Mouse (Mus musculus): ENCODE measurements around the gene Gpbp1. TPM values are rescaled to one million over a fixed set of nuclear protein-coding genes. Genes with fewer than 3 reads are reported as not detected.

The Gpbp1 gene
- polyA plus RNA-seq, 1 experiment from 2014 or later = 35.2 TPM

DNA sequence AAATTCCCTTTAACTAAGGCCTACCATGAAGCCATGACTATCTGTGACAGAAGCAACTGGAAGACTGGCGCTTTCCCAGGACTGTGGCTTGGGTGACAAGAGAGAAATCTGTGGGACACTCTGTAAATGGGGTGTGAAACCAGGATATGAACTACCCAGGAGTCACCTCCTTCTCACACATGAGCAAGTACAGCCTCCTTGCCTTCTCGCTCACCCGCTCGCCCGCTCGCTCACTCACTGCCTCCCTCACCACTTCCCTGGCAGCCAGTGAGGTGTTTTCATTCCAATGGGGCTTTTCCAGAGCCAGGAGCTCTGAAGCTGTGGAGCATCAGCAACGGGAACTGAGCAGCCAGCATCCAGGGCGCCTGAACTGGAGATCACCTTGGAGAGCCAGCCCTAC, 95.6 kb downstream of the Gpbp1 start:
- 68% methylated on average over 8 of the region's 8 CpGs for WGBS (ENCODE audit: insufficient replicate concordance)
- Histone ChIP-seq H3K9ac (ENCODE audit: low read depth, low read length) (no peak overlapping the region), H3K27me3 (ENCODE audit: control insufficient read depth, insufficient read depth, low read depth, low read length) (no peaks in the 10 kb centered on the region), H3K36me3 (ENCODE audit: control insufficient read depth, insufficient read depth) (no peaks in the 10 kb centered on the region), H3K27ac (ENCODE audit: low read length) (no peak overlapping the region), H3K4me3 (ENCODE audit: low read depth, low read length) (no peak overlapping the region), H3K4me2 (ENCODE audit: low read depth, low read length) (no peak overlapping the region), H3K4me1 (ENCODE audit: control insufficient read depth, low read depth, low read length) (no peaks in the 10 kb centered on the region; the same call in 1 of the 2 replicates), H3K9me3 (replicated peaks; ENCODE audit: control insufficient read depth, low read length) (no peaks in the 10 kb centered on the region)
- no peak for ATAC-seq (ENCODE audit: low read depth)

DNA sequence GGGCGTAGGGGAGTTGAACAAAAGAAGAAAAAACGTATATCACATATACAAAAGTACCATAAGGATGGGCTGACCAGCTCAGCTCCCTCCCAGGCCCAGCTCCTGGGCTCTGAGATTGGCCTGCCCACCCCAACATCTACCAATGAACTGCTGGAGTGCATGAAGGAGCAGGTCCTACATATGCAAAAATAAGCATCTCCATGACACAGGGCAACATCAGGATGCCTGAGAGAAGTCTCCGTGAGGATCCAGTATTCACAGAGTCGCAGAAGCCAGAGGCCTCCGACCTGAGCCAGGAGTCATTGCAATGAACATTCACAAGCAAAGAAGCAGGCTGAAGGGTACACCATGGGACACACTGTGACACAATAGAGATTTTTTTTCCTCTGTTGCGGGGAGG, 96.5 kb downstream of the Gpbp1 start:
- Histone ChIP-seq H3K4me1 (ENCODE audit: control insufficient read depth, low read depth, low read length) (no peaks in the 10 kb centered on the region; the same call in 1 of the 2 replicates), H3K27ac (ENCODE audit: low read length) (no peak overlapping the region), H3K9me3 (replicated peaks; ENCODE audit: control insufficient read depth, low read length) (no peaks in the 10 kb centered on the region), H3K4me2 (ENCODE audit: low read depth, low read length) (no peak overlapping the region), H3K27me3 (ENCODE audit: control insufficient read depth, insufficient read depth, low read depth, low read length) (no peaks in the 10 kb centered on the region), H3K9ac (ENCODE audit: low read depth, low read length) (no peak overlapping the region), H3K36me3 (ENCODE audit: control insufficient read depth, insufficient read depth) (no peaks in the 10 kb centered on the region), H3K4me3 (ENCODE audit: low read depth, low read length) (no peak overlapping the region)
- ATAC-seq (ENCODE audit: low read depth) = no peak
- WGBS (ENCODE audit: insufficient replicate concordance) = 69% methylated on average over 6 of the region's 6 CpGs

DNA sequence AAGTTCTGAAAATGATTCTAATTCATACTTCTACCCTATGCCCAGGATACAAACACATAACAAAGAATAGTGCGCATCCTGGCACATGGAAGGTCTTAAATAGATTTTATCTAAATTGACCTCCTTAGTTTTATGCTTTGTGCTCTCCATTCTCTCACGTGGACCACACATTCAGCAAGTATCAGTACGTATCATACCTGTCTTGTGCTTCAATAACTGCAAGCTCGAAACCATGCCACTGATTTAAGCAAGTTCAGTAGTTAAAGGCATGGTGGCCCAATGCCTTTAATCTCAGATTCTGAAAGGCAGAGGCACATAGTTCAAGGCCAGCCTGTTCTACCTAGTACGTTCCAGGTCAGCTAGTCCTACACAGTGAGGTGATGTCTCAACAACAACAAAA, 98.5 kb downstream of the Gpbp1 start:
- ATAC-seq (ENCODE audit: low read depth) = no peak
- H3K4me1 ChIP-seq (ENCODE audit: control insufficient read depth, low read depth, low read length) = no peaks in the 10 kb centered on the region
- H3K9ac ChIP-seq (ENCODE audit: low read depth, low read length) = no peak overlapping the region
- no peaks in the 10 kb centered on the region for H3K27me3 ChIP-seq (ENCODE audit: control insufficient read depth, insufficient read depth, low read depth, low read length)
- H3K9me3 ChIP-seq (replicated peaks; ENCODE audit: control insufficient read depth, low read length) = no peaks in the 10 kb centered on the region
- 67% methylated on average over 5 of the region's 5 CpGs for WGBS (ENCODE audit: insufficient replicate concordance)
- no peak overlapping the region for H3K4me2 ChIP-seq (ENCODE audit: low read depth, low read length)
- H3K36me3 ChIP-seq (ENCODE audit: control insufficient read depth, insufficient read depth) = no peaks in the 10 kb centered on the region
- H3K27ac ChIP-seq (ENCODE audit: low read length) = no peak overlapping the region
- no peak overlapping the region for H3K4me3 ChIP-seq (ENCODE audit: low read depth, low read length)

DNA sequence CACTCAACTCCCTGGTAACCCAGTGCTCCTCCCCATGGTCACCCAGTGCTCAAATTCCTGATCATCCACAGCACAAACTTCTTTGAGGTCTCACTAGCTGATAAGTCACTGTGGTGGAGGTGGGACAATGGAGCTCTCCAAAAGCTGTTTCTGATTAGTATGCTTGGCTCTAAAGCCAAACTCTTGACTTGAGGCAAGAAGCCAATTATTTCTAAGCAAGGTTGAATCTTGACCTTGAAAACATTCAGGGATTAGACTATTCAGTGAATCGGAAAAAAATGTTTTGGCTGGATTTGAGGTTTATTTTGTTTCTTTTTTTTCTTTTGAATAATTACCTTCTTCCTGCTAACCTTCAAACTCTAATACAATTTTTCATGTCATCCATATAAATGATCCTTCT, 98.9 kb downstream of the Gpbp1 start:
- 52% methylated on average over 1 of the region's 1 CpGs for WGBS (ENCODE audit: insufficient replicate concordance)

DNA sequence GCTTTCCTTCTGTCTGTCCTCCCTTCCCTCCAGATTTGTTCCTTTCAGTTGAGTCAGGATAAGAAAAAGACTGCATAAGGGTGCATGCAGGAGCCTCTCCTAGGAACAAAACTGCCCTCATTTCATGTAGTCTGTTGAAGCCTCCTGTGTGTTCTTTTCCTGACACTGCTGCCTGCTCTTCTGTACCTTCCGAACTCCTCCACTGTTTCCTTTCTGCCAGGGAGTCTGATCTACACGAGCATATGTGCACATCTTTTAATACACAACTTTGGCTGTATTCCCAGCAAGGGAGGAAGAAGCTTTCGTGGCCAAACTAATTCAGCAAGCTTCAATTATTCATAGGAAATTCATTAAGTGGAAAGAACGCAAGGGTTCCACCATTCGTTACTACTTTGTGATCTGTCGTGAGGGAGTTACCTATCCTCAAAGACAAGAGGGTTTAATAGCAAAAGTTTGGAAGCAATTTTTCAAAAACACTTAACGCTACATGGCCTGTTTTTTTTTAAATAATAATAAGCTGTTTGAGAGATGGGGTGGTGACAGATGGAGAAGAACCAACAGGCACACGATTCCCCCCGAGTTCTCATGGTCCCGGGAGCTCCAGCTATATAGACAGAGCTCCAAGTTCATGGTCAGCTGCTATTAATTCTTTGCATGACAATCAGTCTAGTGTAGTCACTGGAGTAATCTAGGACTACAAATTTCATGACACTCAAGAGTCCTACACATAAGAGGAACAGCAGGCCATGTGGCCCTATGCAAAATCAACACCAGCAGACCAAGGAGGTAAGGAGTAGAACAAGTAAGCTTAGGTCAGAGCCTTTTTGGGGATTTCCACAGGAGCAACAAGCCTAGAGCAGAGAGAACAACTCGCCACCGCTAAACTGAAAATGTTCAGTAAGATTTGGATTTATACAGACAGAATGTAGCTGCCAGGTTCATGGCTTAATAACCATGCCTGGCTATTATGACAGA, 105.6 kb downstream of the Gpbp1 start:
- no peaks in the 10 kb centered on the region for H3K36me3 ChIP-seq (ENCODE audit: control insufficient read depth, insufficient read depth)
- H3K27me3 ChIP-seq (ENCODE audit: control insufficient read depth, insufficient read depth, low read depth, low read length) = no peaks in the 10 kb centered on the region
- H3K9ac ChIP-seq (ENCODE audit: low read depth, low read length) = no peak overlapping the region
- H3K9me3 ChIP-seq (replicated peaks; ENCODE audit: control insufficient read depth, low read length) = no peaks in the 10 kb centered on the region
- ATAC-seq (ENCODE audit: low read depth) = no peak
- H3K4me3 ChIP-seq (ENCODE audit: low read depth, low read length) = no peak overlapping the region
- no peak overlapping the region for H3K4me2 ChIP-seq (ENCODE audit: low read depth, low read length)
- no peak overlapping the region for H3K27ac ChIP-seq (ENCODE audit: low read length)
- H3K4me1 ChIP-seq (ENCODE audit: control insufficient read depth, low read depth, low read length) = no peaks in the 10 kb centered on the region
- 66% methylated on average over 12 of the region's 12 CpGs for WGBS (ENCODE audit: insufficient replicate concordance)

More for the DNA sequence above, 98.9 kb downstream of the Gpbp1 start:
- no peaks in the 10 kb centered on the region for H3K27me3 ChIP-seq (ENCODE audit: control insufficient read depth, insufficient read depth, low read depth, low read length)
- H3K9ac ChIP-seq (ENCODE audit: low read depth, low read length) = no peak overlapping the region
- no peaks in the 10 kb centered on the region for H3K9me3 ChIP-seq (replicated peaks; ENCODE audit: control insufficient read depth, low read length)
- no peak overlapping the region for H3K4me2 ChIP-seq (ENCODE audit: low read depth, low read length)
- H3K27ac ChIP-seq (ENCODE audit: low read length) = no peak overlapping the region
- ATAC-seq (ENCODE audit: low read depth) = no peak
- H3K4me1 ChIP-seq (ENCODE audit: control insufficient read depth, low read depth, low read length) = no peaks in the 10 kb centered on the region
- H3K36me3 ChIP-seq (ENCODE audit: control insufficient read depth, insufficient read depth) = no peaks in the 10 kb centered on the region
- H3K4me3 ChIP-seq (ENCODE audit: low read depth, low read length) = no peak overlapping the region

Other genes starting within 250 kb of the Gpbp1 start
- not detected in 2 replicates for gene Actbl2, start 235.1 kb downstream of the Gpbp1 start, polyA plus RNA-seq (2015; fragmentation: Nextera tagmentation; extraction: Ambion mirVana)
- gene Gm49496, start 59.8 kb upstream of the Gpbp1 start, polyA plus RNA-seq (2015; fragmentation: Nextera tagmentation; extraction: Ambion mirVana) = not detected in 2 replicates
- gene Gm10198, start 102.7 kb upstream of the Gpbp1 start, polyA plus RNA-seq (2015; fragmentation: Nextera tagmentation; extraction: Ambion mirVana) = not detected in 2 replicates
- gene Mier3, start 190.9 kb upstream of the Gpbp1 start, polyA plus RNA-seq (2015; fragmentation: Nextera tagmentation; extraction: Ambion mirVana) = 11.6 and 15.1 TPM in 2 replicates